Mouse (Mus musculus) lung, embryonic 15.5 days (tissue): ENCODE measurements around the gene Sars2. TPM values are rescaled to one million over a fixed set of nuclear protein-coding genes. Genes with fewer than 3 reads are reported as not detected.
A peak's percentile ranks its signal among the peaks of the same experiment; 100 is the strongest.
"Not testable (repeated sequence)": the region's sequence is repeated elsewhere in the genome, so short reads cannot be mapped to it uniquely, and the experiment has no call there.

ENCODE experiments used
- ATAC-seq: fragments of 200-750 bp; cut with Nextera tagmentation; 2 replicates; pipeline ENCODE4 v1.8.0; 2017; ENCODE audit warnings: moderate number of reproducible peaks, borderline replicate concordance; ENCODE audit not compliant: low FRiP score, low TSS enrichment; ENCODE audit errors: extremely low read depth
- H3K27ac ChIP-seq: fragments of 300-500 bp; sonication (generic); 2 replicates; pipeline ENCODE4 v1.5.1; 2015; ENCODE audit warnings: moderate library complexity, mild to moderate bottlenecking, inconsistent platforms
- H3K27me3 ChIP-seq: fragments of 300-500 bp; sonication (generic); 2 replicates; pipeline ENCODE4 v1.6.1; 2015; ENCODE audit warnings: inconsistent platforms
- H3K36me3 ChIP-seq: fragments of 300-500 bp; sonication (generic); 2 replicates; pipeline ENCODE4 v1.6.1; 2015; ENCODE audit warnings: inconsistent platforms
- H3K4me1 ChIP-seq: fragments of 300-500 bp; sonication (generic); 2 replicates; pipeline ENCODE4 v1.6.1; 2015; ENCODE audit warnings: inconsistent platforms
- H3K4me2 ChIP-seq: fragments of 300-500 bp; sonication (generic); 2 replicates; pipeline ENCODE4 v1.6.1; 2015; ENCODE audit warnings: inconsistent platforms, mild to moderate bottlenecking, moderate library complexity
- H3K4me3 ChIP-seq: fragments of 300-500 bp; sonication (generic); 2 replicates; pipeline ENCODE4 v1.5.1; 2015; ENCODE audit warnings: mild to moderate bottlenecking, inconsistent platforms
- H3K9ac ChIP-seq: fragments of 300-500 bp; sonication (generic); 2 replicates; pipeline ENCODE4 v1.6.1; 2015; ENCODE audit warnings: inconsistent platforms
- H3K9me3 ChIP-seq: fragments of 300-500 bp; sonication (generic); 2 replicates; pipeline ENCODE4 v1.6.1; 2016; ENCODE audit warnings: inconsistent platforms
- WGBS: fragments of 180-500 bp; shearing (Covaris S2); methylation state at CpG from one replicate; pipeline ENCODE4 v1.1.7; 2015; 5-methylcytosine and 5-hydroxymethylcytosine counted together
- polyA plus RNA-seq: library from polyadenylated mRNA; unstranded; fragments of >200 nt; fragmentation: Nextera tagmentation; extraction: Ambion mirVana; gene quantifications from 2 replicates; pipeline ENCODE4 v1.2.1, GENCODE M21; 2015

Sars2 gene
- 27.2 and 27.7 TPM in 2 replicates for polyA plus RNA-seq

- Histone ChIP-seq H3K9me3 (no peaks in the 10 kb centered on the region), H3K27ac (peak within 1 kb of the TSS; percentile 92), H3K4me2 (peak within 1 kb of the TSS; percentile 77), H3K4me3 (peak within 1 kb of the TSS; percentile 79), H3K36me3 (peaks cover 35% of the 10 kb centered on the region), H3K9ac (peak within 1 kb of the TSS; percentile 82), H3K27me3 (no peaks in the 10 kb centered on the region), H3K4me1 (peaks cover 17% of the 10 kb centered on the region)
- peak; percentile 98 for ATAC-seq
- under 1% methylated on average over 39 of the region's 39 CpGs for WGBS
These were observed at the start of gene Sars2, which contains the start of gene Mrps12 for GRCm38 (mm10) chr7:28741709-28742438. Gene Sars2 (plus strand): TSS chr7:28741992. Gene Mrps12 (minus strand): TSS chr7:28741820.

GRCm38 (mm10) chr7:28692545-28693320 lies 49.1 kb upstream of the Sars2 start, which contains the start of gene Fbxo27:
Gene Fbxo27 (plus strand): TSS chr7:28692849.
- Histone ChIP-seq H3K27ac (no peak within 1 kb of the TSS), H3K4me2 (peak within 1 kb of the TSS; percentile 94), H3K36me3 (no peaks in the 10 kb centered on the region), H3K9me3 (no peaks in the 10 kb centered on the region), H3K27me3 (peaks cover 9% of the 10 kb centered on the region; the same call in 1 of the 2 replicates), H3K9ac (peak within 1 kb of the TSS; percentile 37), H3K4me1 (peaks cover 18% of the 10 kb centered on the region), H3K4me3 (peak within 1 kb of the TSS; percentile 60)
- peak; percentile 36 for ATAC-seq
- WGBS: 37% methylated on average over 30 of the region's 30 CpGs

GRCm38 (mm10) chr7:28693321-28693966 lies 48.3 kb upstream of the Sars2 start:
- Histone ChIP-seq H3K36me3 (no peaks in the 10 kb centered on the region), H3K4me2 (peak overlapping the region; percentile 94), H3K27me3 (peaks cover 9% of the 10 kb centered on the region; the same call in 1 of the 2 replicates), H3K9me3 (no peaks in the 10 kb centered on the region), H3K4me3 (peak overlapping the region; percentile 60), H3K4me1 (peaks cover 18% of the 10 kb centered on the region), H3K9ac (peak overlapping the region; percentile 37), H3K27ac (no peak overlapping the region)
- under 1% methylated on average over 38 of the region's 38 CpGs for WGBS
- peak; percentile 83 for ATAC-seq

DNA sequence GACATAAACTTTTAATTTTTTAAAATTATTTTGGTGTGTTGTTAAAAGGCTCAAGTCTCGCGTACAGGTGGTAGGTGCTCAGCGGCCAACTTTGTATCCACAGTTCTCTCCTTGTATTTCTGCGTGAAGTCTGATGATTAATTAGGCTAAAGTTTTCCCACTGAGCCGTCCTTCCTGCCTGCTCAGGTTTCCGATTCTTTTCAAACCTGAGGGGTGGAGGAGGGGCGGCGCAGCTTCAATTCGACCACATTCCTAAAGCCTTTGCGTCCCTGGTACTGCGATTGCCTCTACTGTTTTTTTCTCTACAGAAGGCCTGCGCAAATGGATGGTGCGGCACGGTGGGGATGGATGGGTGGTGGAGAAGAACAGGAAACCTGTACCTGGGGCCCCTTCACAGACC lies 47.4 kb upstream of the Sars2 start:
- Histone ChIP-seq H3K4me3 (peak overlapping the region; percentile 60; the same call in 1 of the 2 replicates), H3K27me3 (peaks cover 9% of the 10 kb centered on the region; the same call in 1 of the 2 replicates), H3K9me3 (no peaks in the 10 kb centered on the region), H3K4me1 (peaks cover 18% of the 10 kb centered on the region), H3K36me3 (no peaks in the 10 kb centered on the region), H3K4me2 (peak overlapping the region; percentile 94), H3K9ac (no peak overlapping the region), H3K27ac (peak overlapping the region; percentile 3; the same call in 1 of the 2 replicates)
- WGBS: 6% methylated on average over 14 of the region's 14 CpGs
- ATAC-seq: no peak

- H3K4me2 ChIP-seq: no peak overlapping the region
- H3K36me3 ChIP-seq: no peaks in the 10 kb centered on the region
- WGBS: 48% methylated on average over 8 of the region's 8 CpGs
- H3K27ac ChIP-seq: no peak overlapping the region
- H3K27me3 ChIP-seq: peaks cover 9% of the 10 kb centered on the region; the same call in 1 of the 2 replicates
- no peak overlapping the region for H3K9ac ChIP-seq
- ATAC-seq: no peak
- H3K4me1 ChIP-seq: peaks cover 18% of the 10 kb centered on the region
- H3K9me3 ChIP-seq: no peaks in the 10 kb centered on the region
- H3K4me3 ChIP-seq: no peak overlapping the region
These were observed 46.8 kb upstream of the Sars2 start for GRCm38 (mm10) chr7:28694966-28695511.

DNA sequence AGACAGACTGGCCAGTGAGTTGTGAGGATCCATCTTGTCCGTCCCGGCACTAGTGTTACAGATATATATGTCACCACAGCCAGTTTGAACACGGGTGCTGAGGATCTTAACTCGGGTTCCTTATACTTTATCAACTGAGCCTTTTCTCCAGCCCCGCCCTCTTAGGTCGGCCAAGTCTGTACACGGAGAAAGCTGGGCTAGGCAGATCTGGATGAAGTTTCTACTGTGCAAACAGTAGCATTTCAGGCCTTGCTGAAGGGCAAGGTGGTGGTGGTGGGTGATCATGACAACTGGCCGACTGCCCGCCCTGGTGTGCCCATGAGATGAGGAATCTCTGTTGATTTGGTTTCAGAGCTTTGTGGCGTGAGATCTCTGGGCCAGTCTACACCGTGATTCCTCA lies 44.5 kb upstream of the Sars2 start:
- Histone ChIP-seq H3K9ac (no peak overlapping the region), H3K9me3 (no peaks in the 10 kb centered on the region), H3K27me3 (peaks cover 9% of the 10 kb centered on the region; the same call in 1 of the 2 replicates), H3K36me3 (no peaks in the 10 kb centered on the region), H3K27ac (no peak overlapping the region), H3K4me1 (peaks cover 18% of the 10 kb centered on the region), H3K4me3 (no peak overlapping the region), H3K4me2 (no peak overlapping the region)
- WGBS: 85% methylated on average over 11 of the region's 11 CpGs
- ATAC-seq: no peak

- Histone ChIP-seq H3K4me2 (no peak overlapping the region), H3K9me3 (no peaks in the 10 kb centered on the region), H3K9ac (no peak overlapping the region), H3K27me3 (no peaks in the 10 kb centered on the region), H3K36me3 (no peaks in the 10 kb centered on the region), H3K27ac (no peak overlapping the region), H3K4me1 (no peaks in the 10 kb centered on the region), H3K4me3 (no peak overlapping the region)
- ATAC-seq: no peak
- 97% methylated on average over 4 of the region's 4 CpGs for WGBS
These were observed 41.5 kb upstream of the Sars2 start for GRCm38 (mm10) chr7:28700269-28700668.

- H3K9me3 ChIP-seq, H3K4me1 ChIP-seq, H3K27ac ChIP-seq, H3K4me2 ChIP-seq, H3K4me3 ChIP-seq, H3K9ac ChIP-seq, ATAC-seq, H3K36me3 ChIP-seq, H3K27me3 ChIP-seq: not testable (repeated sequence)
- WGBS: 94% methylated on average over 12 of the region's 12 CpGs
These were observed 40.5 kb upstream of the Sars2 start for GRCm38 (mm10) chr7:28701306-28701705.

- ATAC-seq: no peak
- peak overlapping the region; percentile 19; the same call in 1 of the 2 replicates for H3K27ac ChIP-seq
These were observed 39.1 kb upstream of the Sars2 start for GRCm38 (mm10) chr7:28702601-28703143.

GRCm38 (mm10) chr7:28709454-28709853 lies 32.3 kb upstream of the Sars2 start:
- Histone ChIP-seq H3K4me3 (no peak overlapping the region), H3K9me3 (no peaks in the 10 kb centered on the region), H3K36me3 (no peaks in the 10 kb centered on the region), H3K9ac (no peak overlapping the region), H3K4me1 (no peaks in the 10 kb centered on the region; the same call in 1 of the 2 replicates), H3K27me3 (no peaks in the 10 kb centered on the region), H3K4me2 (no peak overlapping the region), H3K27ac (no peak overlapping the region)
- ATAC-seq: no peak

More at GRCm38 (mm10) chr7:28702601-28703143, 39.1 kb upstream of the Sars2 start:
- H3K9ac ChIP-seq: no peak overlapping the region
- H3K9me3 ChIP-seq: no peaks in the 10 kb centered on the region
- H3K4me1 ChIP-seq: no peaks in the 10 kb centered on the region
- no peak overlapping the region for H3K4me3 ChIP-seq
- H3K4me2 ChIP-seq: no peak overlapping the region
- no peaks in the 10 kb centered on the region for H3K27me3 ChIP-seq
- H3K36me3 ChIP-seq: no peaks in the 10 kb centered on the region
- 45% methylated on average over 9 of the region's 9 CpGs for WGBS

DNA sequence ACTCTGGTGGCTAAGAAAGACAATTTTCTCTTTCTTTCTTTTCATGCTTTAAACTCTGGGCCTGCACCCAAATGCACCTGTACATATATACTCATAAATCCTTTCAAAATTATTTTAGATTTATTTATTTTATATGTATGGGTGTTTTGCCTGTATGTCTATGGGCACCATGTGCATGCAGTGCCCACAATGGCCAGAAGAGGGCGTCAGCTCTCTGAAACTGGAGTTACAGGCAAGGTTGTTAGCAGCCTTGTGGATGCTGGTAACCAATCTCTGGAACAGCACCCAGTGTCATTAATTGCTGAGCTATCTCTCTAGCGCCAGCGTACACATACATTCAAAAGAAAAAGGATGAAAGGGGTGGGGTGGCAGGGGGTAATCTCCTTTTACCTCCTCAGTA lies 30.8 kb upstream of the Sars2 start:
- WGBS: 63% methylated on average over 3 of the region's 3 CpGs
- no peak overlapping the region for H3K27ac ChIP-seq
- H3K36me3 ChIP-seq: no peaks in the 10 kb centered on the region
- H3K4me1 ChIP-seq: no peaks in the 10 kb centered on the region; the same call in 1 of the 2 replicates
- H3K4me2 ChIP-seq: no peak overlapping the region
- H3K9me3 ChIP-seq: no peaks in the 10 kb centered on the region
- no peak overlapping the region for H3K9ac ChIP-seq
- no peak overlapping the region for H3K4me3 ChIP-seq
- no peaks in the 10 kb centered on the region for H3K27me3 ChIP-seq
- ATAC-seq: no peak
